Mouse (Mus musculus) C2C12 (cell line): ENCODE results near the gene Rflnb. TPM values are rescaled to one million over a fixed set of nuclear protein-coding genes. Genes with fewer than 3 reads are reported as not detected.
"Not testable (repeated sequence)": the region's sequence is repeated elsewhere in the genome, so short reads cannot be mapped to it uniquely, and the experiment has no call there.

Experiments used
- H3K27me3 ChIP-seq: one replicate; pipeline ENCODE4 v1.6.1; 2011; ENCODE audit not compliant: control insufficient read depth, insufficient read depth, insufficient read length
- H3K36me3 ChIP-seq: one replicate; pipeline ENCODE4 v1.6.1; 2011; ENCODE audit not compliant: control insufficient read depth, insufficient read depth
- H3K4me3 ChIP-seq: one replicate; pipeline ENCODE4 v1.5.1; 2011; ENCODE audit warnings: mild to moderate bottlenecking, control low read depth; ENCODE audit not compliant: poor library complexity, insufficient read depth, severe bottlenecking
- H3K79me2 ChIP-seq: one replicate; pipeline ENCODE4 v1.6.1; 2011; ENCODE audit not compliant: control insufficient read depth, insufficient read depth
- H3K79me3 ChIP-seq: one replicate; pipeline ENCODE4 v1.6.1; 2011; ENCODE audit warnings: low read depth, control low read depth
- H3ac ChIP-seq: one replicate; pipeline ENCODE3; 2011; ENCODE audit warnings: low read depth; ENCODE audit not compliant: control insufficient read depth, insufficient read length
- CEBPB ChIP-seq: IDR thresholded peaks from one replicate; pipeline ENCODE4 v1.6.1; 2011; ENCODE audit warnings: low read depth, mild to moderate bottlenecking, control low read depth, moderate library complexity
- CTCF ChIP-seq: IDR thresholded peaks from one replicate; pipeline ENCODE4 v1.5.1; 2011; ENCODE audit not compliant: control insufficient read depth, insufficient read depth, insufficient read length
- FOSL1 ChIP-seq: IDR thresholded peaks from one replicate; pipeline ENCODE4 v1.8.0; 2011; ENCODE audit warnings: mild to moderate bottlenecking, low read length; ENCODE audit not compliant: poor library complexity, insufficient read depth, severe bottlenecking
- MAX ChIP-seq: IDR thresholded peaks from one replicate; pipeline ENCODE4 v1.6.1; 2011; ENCODE audit warnings: mild to moderate bottlenecking, control low read depth
- MYOD1 ChIP-seq: IDR thresholded peaks from one replicate; pipeline ENCODE4 v1.6.1; 2011; ENCODE audit warnings: low read depth; ENCODE audit not compliant: control insufficient read depth, insufficient read length
- MYOG ChIP-seq: IDR thresholded peaks from one replicate; pipeline ENCODE4 v1.6.1; 2011; ENCODE audit not compliant: control insufficient read depth, insufficient read length; ENCODE audit errors: extremely low read depth
- USF1 ChIP-seq: IDR thresholded peaks from one replicate; pipeline ENCODE4 v1.6.1; 2011; ENCODE audit warnings: low read depth, mild to moderate bottlenecking, control low read depth, moderate library complexity
- polyA plus RNA-seq: library from polyadenylated mRNA; unstranded; fragments of >200 nt; fragmentation: generic; extraction: Trizol; gene quantifications from one replicate; pipeline ENCODE4 v1.2.1, GENCODE M21; 2012; ENCODE audit warnings: missing spikeins

Gene Rflnb
- polyA plus RNA-seq, 1 experiment, result 8.0 TPM

DNA sequence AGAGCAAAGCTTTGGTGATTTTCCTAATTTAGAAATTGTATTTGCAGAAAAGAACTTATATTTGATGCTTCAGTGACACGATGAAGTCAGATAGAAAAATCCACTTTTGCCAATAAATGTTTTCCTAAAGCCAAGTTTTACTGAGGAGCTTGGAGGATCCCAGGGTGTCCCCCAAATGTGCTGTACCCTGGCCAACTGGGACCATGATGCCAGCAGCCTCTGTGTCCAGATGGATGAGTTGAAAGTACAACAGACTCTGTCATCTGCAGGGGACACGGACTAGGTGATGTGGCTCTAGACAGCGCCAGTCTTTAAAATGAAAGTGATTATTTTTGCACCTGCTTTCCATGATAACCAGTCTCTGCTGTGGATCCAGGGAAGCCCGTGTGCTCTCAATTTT is 7.7 kb downstream of the Rflnb start:
- no peaks in the 10 kb centered on the region for H3K79me2 ChIP-seq
- no peak overlapping the region for H3K4me3 ChIP-seq
- H3ac ChIP-seq, result no peak overlapping the region
- no peaks in the 10 kb centered on the region for H3K27me3 ChIP-seq
- no peaks in the 10 kb centered on the region for H3K79me3 ChIP-seq
- no peak for TF ChIP-seq FOSL1
- TF ChIP-seq MYOG, result no peak
- TF ChIP-seq USF1, result no peak
- TF ChIP-seq CTCF, result no peak
- no peak for TF ChIP-seq CEBPB
- no peak for TF ChIP-seq MYOD1
- no peak for TF ChIP-seq MAX
- no peaks in the 10 kb centered on the region for H3K36me3 ChIP-seq

DNA sequence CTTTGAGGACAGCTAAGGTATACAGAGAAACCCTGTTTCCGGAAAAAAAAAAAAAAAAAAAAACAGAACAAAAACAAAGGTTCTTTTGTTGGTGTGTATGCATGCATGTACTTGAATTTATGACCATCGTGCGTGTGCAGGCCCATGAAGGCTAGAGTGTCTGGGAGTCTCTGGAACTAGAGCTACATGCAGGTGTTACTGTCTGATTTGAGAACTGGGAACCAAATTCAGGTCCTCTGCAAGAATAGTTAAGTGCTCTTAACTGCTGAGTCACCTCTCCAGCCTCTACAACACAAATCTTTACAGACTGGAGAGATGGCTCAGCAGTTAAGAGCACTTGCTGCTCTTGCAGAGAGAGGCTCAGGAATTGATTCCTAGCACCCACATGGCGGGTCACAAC is 11.8 kb downstream of the Rflnb start:
- H3K4me3 ChIP-seq, result no peak overlapping the region
- H3K36me3 ChIP-seq, result no peaks in the 10 kb centered on the region
- H3ac ChIP-seq, result no peak overlapping the region
- no peaks in the 10 kb centered on the region for H3K79me3 ChIP-seq
- H3K27me3 ChIP-seq, result no peaks in the 10 kb centered on the region
- H3K79me2 ChIP-seq, result no peaks in the 10 kb centered on the region
- TF ChIP-seq MYOG (no peak), MAX (no peak), FOSL1 (no peak), USF1 (no peak), MYOD1 (no peak), CTCF (no peak), CEBPB (no peak)

DNA sequence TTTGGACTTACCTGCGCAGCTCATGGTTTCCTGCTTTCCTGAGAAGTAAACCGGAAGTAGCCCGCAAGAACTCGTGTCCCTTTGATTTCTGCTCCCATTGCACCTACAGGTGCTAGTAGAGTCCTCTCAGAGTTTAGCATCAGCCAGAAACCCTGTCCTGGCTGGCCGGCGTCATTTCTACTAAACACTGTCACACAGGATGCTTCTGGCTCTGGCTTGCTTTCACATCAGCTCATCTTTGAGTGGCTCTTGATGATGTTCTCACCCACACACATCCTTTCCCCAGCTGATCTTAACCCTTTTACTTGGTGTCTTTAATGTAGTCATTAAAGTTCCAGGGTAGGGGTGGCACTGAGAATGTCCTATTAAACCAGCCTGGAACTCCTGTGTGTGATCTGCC is 12.3 kb downstream of the Rflnb start:
- H3K4me3 ChIP-seq, result no peak overlapping the region
- no peaks in the 10 kb centered on the region for H3K36me3 ChIP-seq
- TF ChIP-seq CTCF, result no peak
- no peak for TF ChIP-seq MYOG
- TF ChIP-seq FOSL1, result no peak
- TF ChIP-seq MYOD1, result no peak
- no peak for TF ChIP-seq CEBPB
- no peak for TF ChIP-seq MAX
- no peak for TF ChIP-seq USF1
- H3K79me3 ChIP-seq, result no peaks in the 10 kb centered on the region
- no peak overlapping the region for H3ac ChIP-seq
- no peaks in the 10 kb centered on the region for H3K27me3 ChIP-seq
- no peaks in the 10 kb centered on the region for H3K79me2 ChIP-seq

DNA sequence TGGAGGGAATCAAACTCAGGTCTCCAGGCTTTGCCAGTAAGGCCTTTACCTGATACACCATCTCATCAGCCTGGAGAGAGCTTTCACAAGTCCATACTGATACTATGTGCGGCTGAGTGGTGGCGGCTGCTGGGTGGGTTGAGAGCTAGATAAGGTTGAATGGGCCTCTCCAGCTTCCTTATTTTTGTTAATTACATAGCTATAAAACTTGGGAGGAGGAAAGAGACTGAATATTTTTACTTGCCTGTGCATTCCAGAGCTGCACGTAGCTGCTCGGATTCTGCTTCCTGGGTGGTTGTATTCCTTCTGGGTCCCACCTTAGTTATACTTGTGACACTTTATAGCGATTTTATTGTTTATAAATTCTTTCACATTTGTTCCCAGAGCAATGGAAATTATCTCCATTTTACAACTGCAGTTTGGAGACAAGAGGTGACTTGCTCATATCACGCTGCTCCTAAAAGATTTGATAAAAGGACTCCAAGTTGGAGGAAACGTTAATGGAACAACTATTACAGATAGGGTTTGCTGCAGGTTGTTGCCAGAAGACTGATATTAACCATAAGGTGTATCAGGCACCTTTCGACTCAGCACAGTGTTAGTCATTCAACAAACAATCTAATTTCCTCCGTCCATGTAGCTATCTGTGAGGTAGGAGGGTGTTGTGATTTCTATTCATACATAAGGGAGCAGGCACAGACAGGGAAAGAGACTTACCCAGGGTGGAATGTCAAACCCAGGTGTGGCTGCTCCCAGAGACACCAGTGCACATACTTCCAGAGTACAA is 16.6 kb downstream of the Rflnb start:
- H3K36me3 ChIP-seq, result no peaks in the 10 kb centered on the region
- TF ChIP-seq FOSL1, result no peak
- TF ChIP-seq CTCF, result no peak
- no peak for TF ChIP-seq USF1
- TF ChIP-seq MYOD1, result no peak
- no peak for TF ChIP-seq MYOG
- TF ChIP-seq MAX, result no peak
- TF ChIP-seq CEBPB, result no peak
- no peaks in the 10 kb centered on the region for H3K79me3 ChIP-seq
- no peaks in the 10 kb centered on the region for H3K79me2 ChIP-seq
- no peak overlapping the region for H3K4me3 ChIP-seq
- no peaks in the 10 kb centered on the region for H3K27me3 ChIP-seq
- no peak overlapping the region for H3ac ChIP-seq

DNA sequence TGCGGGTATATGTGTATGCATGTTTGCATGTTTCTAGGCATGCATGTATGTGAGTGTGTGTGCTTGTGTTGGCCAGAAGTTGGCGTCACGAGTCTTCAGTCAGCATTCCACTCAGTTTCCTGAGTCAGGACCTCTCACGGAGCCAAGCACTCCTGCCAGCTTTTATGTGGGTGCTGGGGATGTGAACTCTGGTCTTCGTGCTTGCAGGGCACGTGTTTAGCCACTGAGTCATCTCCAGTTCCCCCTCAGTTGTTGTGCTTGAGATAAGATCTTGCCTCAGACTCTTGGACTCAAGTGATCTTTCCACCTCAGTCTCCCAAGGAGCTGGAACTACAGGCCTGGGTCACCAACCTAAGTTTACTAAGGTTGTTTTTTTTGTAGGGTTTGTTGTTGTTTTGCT is 18.5 kb downstream of the Rflnb start:
- Histone ChIP-seq H3K4me3 (no peak overlapping the region), H3K79me2 (no peaks in the 10 kb centered on the region), H3K79me3 (no peaks in the 10 kb centered on the region), H3K27me3 (no peaks in the 10 kb centered on the region), H3K36me3 (no peaks in the 10 kb centered on the region), H3ac (no peak overlapping the region)
- TF ChIP-seq USF1 (no peak), MAX (no peak), MYOG (no peak), CTCF (no peak), FOSL1 (no peak), MYOD1 (no peak), CEBPB (no peak)

DNA sequence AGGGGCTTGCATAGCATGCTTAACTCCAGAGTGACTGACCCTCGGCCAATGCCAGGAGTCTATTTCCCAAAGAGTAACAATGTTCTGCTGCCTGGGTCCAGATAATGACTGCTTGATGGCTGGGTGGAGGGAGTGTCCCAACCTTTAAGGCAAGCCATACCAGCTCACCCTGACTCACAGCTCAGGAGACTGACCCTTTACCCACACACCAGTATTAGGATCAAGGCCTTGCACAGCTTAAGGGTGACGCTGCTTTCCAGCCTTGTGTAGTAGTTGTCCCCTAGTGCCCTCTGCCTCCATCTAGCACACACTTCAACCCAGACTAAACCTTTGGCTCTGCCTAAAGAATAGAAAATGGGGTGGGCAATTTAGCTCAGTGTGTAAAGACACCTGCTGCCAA is 19.4 kb downstream of the Rflnb start:
- Histone ChIP-seq H3K4me3 (no peak overlapping the region), H3ac (no peak overlapping the region), H3K79me2 (no peaks in the 10 kb centered on the region), H3K27me3 (no peaks in the 10 kb centered on the region), H3K36me3 (no peaks in the 10 kb centered on the region), H3K79me3 (no peaks in the 10 kb centered on the region)
- TF ChIP-seq FOSL1, result no peak
- TF ChIP-seq USF1, result no peak

DNA sequence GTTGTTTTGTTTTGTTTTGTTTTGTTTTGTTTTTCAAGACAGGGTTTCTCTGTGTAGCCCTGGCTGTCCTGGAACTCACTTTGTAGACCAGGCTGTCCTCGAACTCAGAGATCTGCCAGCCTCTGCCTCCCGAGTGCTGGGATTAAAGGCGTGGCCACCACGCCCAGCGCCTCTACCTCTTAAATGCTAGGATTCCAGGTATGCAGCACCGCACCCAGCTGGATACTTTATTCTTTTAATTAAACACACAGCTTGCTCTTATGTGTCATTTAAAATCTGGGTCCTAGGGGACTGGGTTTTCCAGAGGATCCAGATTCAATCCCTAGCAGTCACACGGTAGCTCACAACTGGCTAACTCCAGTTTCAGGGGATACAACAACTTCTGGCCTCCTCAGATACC is 23.3 kb downstream of the Rflnb start:
- H3ac ChIP-seq, H3K4me3 ChIP-seq, H3K79me2 ChIP-seq, H3K79me3 ChIP-seq, H3K36me3 ChIP-seq: not testable (repeated sequence)
- peaks cover 15% of the 10 kb centered on the region for H3K27me3 ChIP-seq
